Mouse (Mus musculus): Measurements from ENCODE around the gene Arpc1a. TPM values are rescaled to one million over a fixed set of nuclear protein-coding genes. Genes with fewer than 3 reads are reported as not detected.
"Not testable (repeated sequence)": the region's sequence is repeated elsewhere in the genome, so short reads cannot be mapped to it uniquely, and the experiment has no call there.

The Arpc1a gene
- polyA plus RNA-seq, 1 experiment from 2014 or later, result 259 TPM

DNA sequence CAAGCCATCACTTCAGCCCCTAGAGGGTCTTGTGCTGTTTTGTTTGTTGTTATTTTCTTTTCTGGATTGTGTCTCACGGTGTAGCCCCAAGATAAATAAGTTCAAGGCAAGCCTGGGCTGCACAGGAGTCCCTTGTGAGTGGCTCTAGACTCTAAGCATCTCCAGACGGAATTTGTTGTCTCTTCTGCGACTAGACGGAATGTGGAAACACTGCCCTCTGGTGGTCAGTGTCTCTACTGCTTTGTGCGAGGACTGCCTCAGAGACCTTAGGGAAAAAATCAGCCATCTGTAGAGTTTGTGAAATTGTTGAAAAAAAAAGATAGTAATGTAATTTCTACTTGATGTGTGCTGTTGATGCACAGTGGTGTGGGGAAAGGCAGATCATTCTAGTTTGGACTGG lies 13.9 kb upstream of the Arpc1a start:
- Histone ChIP-seq H3K36me3 (ENCODE audit: control insufficient read depth, insufficient read depth) (no peaks in the 10 kb centered on the region), H3K9me3 (ENCODE audit: control insufficient read depth, low read length) (no peaks in the 10 kb centered on the region), H3K4me1 (replicated peaks; ENCODE audit: control insufficient read depth, insufficient read depth, low read length) (no peaks in the 10 kb centered on the region), H3K27me3 (replicated peaks; ENCODE audit: control insufficient read depth, insufficient read depth, low read length) (no peaks in the 10 kb centered on the region), H3K4me3 (replicated peaks; ENCODE audit: low read length) (no peak overlapping the region), H3K4me2 (ENCODE audit: low read length) (no peak overlapping the region), H3K27ac (ENCODE audit: low read length) (no peak overlapping the region), H3K9ac (replicated peaks; ENCODE audit: low read depth, low read length) (no peak overlapping the region)
- 2% methylated on average over 5 of the region's 5 CpGs for WGBS
- ATAC-seq, result peak; percentile 59; the same call in 1 of the 2 replicates

DNA sequence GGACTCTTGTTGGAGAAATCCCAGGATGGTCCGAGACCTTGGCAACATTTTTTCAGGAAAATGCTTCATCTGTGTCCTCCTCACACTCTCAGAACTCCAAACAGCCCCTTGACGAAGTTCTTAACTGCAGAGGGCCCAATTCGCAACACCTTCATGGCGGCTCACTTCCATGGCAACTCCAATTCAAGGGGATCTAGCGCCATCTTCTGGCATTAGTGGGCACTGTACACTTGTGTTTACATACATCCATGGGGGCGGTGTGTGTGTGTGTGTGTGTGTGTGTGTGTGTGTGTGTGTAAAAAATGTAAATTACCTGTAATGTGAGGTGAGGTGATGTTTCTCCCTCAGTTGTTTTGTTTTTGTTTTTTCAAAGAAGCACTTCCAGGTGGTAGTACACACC lies 12.3 kb upstream of the Arpc1a start:
- ATAC-seq, result no peak
- 52% methylated on average over 6 of the region's 6 CpGs for WGBS
- H3K27ac ChIP-seq (ENCODE audit: low read length), result no peak overlapping the region
- no peaks in the 10 kb centered on the region for H3K4me1 ChIP-seq (replicated peaks; ENCODE audit: control insufficient read depth, insufficient read depth, low read length)
- H3K9ac ChIP-seq (replicated peaks; ENCODE audit: low read depth, low read length), result no peak overlapping the region
- H3K9me3 ChIP-seq (ENCODE audit: control insufficient read depth, low read length), result no peaks in the 10 kb centered on the region
- no peak overlapping the region for H3K4me3 ChIP-seq (replicated peaks; ENCODE audit: low read length)
- no peaks in the 10 kb centered on the region for H3K27me3 ChIP-seq (replicated peaks; ENCODE audit: control insufficient read depth, insufficient read depth, low read length)
- no peaks in the 10 kb centered on the region for H3K36me3 ChIP-seq (ENCODE audit: control insufficient read depth, insufficient read depth)
- H3K4me2 ChIP-seq (ENCODE audit: low read length), result no peak overlapping the region

DNA sequence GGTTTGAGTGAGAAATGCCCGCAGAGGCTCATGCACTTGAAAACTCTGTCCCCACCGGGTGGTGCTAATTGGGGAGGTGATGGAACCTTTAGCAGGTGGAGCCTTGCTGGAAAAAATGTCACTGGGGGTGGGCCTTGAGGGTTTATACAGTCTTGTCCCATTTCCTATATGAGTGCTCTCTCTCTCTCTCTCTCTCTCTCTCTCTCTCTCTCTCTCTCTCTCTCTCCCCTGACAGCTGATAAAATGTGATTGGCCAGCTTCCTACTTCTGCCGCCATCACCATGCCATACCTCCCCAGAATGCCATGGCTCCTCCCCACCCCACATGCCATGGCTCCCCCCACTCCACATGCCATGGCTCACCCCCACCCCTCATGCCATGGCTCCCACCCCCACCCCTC lies 8.5 kb upstream of the Arpc1a start:
- no peaks in the 10 kb centered on the region for H3K27me3 ChIP-seq (replicated peaks; ENCODE audit: control insufficient read depth, insufficient read depth, low read length)
- no peak overlapping the region for H3K9ac ChIP-seq (replicated peaks; ENCODE audit: low read depth, low read length)
- no peak overlapping the region for H3K4me2 ChIP-seq (ENCODE audit: low read length)
- no peak for ATAC-seq
- no peak overlapping the region for H3K27ac ChIP-seq (ENCODE audit: low read length)
- H3K36me3 ChIP-seq (ENCODE audit: control insufficient read depth, insufficient read depth), result no peaks in the 10 kb centered on the region
- H3K4me1 ChIP-seq (replicated peaks; ENCODE audit: control insufficient read depth, insufficient read depth, low read length), result no peaks in the 10 kb centered on the region
- H3K4me3 ChIP-seq (replicated peaks; ENCODE audit: low read length), result no peak overlapping the region
- H3K9me3 ChIP-seq (ENCODE audit: control insufficient read depth, low read length), result no peaks in the 10 kb centered on the region
- 70% methylated on average over 3 of the region's 3 CpGs for WGBS

DNA sequence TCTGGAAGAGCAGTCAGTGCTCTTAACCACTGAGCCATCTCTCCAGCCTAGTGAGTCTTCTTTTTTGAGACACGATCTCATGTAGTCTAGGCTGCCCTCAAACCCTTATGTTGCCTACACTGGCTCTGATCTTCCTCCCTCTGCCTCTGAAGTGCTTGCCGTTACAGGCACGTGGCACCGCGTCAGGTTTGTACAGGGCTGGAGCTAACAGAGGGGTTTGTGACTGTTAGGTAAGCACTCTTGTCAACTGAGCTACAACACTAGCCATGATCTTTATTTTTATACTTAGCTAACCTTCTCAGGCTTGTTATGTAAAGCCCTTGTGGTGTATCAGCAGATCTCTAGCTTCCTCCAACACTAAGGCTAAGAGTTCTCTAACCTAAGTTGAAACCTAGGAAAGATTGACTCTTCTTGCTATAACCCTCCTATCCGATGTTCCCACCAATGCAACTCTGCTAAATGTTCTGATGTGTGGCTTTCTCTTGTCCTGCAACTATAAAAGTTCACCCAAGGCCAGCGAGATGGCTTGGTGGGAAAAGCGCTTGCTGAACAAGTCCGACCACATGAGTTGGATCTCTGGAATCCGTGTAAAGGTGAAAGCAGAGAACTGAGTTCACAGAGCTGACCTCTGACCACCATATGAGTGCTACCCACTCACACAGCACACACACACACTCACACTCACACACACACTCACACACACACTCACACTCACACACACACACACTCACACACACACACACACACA lies 1.6 kb upstream of the Arpc1a start:
- H3K4me2 ChIP-seq (ENCODE audit: low read length), result no peak overlapping the region
- H3K4me3 ChIP-seq (replicated peaks; ENCODE audit: low read length), result no peak overlapping the region
- peaks cover 10% of the 10 kb centered on the region for H3K4me1 ChIP-seq (replicated peaks; ENCODE audit: control insufficient read depth, insufficient read depth, low read length)
- no peaks in the 10 kb centered on the region for H3K36me3 ChIP-seq (ENCODE audit: control insufficient read depth, insufficient read depth)
- ATAC-seq, result no peak
- 94% methylated on average over 10 of the region's 10 CpGs for WGBS
- no peaks in the 10 kb centered on the region for H3K9me3 ChIP-seq (ENCODE audit: control insufficient read depth, low read length)
- H3K27me3 ChIP-seq (replicated peaks; ENCODE audit: control insufficient read depth, insufficient read depth, low read length), result no peaks in the 10 kb centered on the region
- no peak overlapping the region for H3K27ac ChIP-seq (ENCODE audit: low read length)
- no peak overlapping the region for H3K9ac ChIP-seq (replicated peaks; ENCODE audit: low read depth, low read length)

DNA sequence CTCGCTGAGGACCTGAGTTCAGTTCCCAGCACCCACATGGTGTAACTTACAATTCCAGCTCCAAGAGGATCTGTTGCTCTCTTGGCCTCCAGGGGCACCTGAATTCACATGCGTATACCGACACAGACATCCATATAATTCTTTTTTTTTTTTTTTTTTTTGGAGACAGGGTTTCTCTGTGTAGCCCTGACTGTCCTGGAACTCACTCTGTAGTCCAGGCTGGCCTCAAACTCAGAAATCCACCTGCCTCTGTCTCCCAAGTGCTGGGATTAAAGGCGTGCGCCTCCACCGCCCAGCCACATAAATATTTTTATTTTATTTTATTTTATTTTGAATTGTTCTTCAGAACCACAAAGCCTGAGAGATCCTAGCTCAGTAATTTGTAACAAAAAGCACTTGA lies 429 bp upstream of the Arpc1a start:
- peak overlapping the region; percentile 96 for H3K4me3 ChIP-seq (replicated peaks; ENCODE audit: low read length)
- H3K27me3 ChIP-seq (replicated peaks; ENCODE audit: control insufficient read depth, insufficient read depth, low read length); H3K36me3 ChIP-seq (ENCODE audit: control insufficient read depth, insufficient read depth); H3K4me1 ChIP-seq (replicated peaks; ENCODE audit: control insufficient read depth, insufficient read depth, low read length); H3K9me3 ChIP-seq (ENCODE audit: control insufficient read depth, low read length): not testable (repeated sequence)
- H3K9ac ChIP-seq (replicated peaks; ENCODE audit: low read depth, low read length), result peak overlapping the region; percentile 95
- WGBS, result 56% methylated on average over 6 of the region's 6 CpGs
- ATAC-seq, result peak; percentile 8
- peak overlapping the region; percentile 89 for H3K27ac ChIP-seq (ENCODE audit: low read length)
- peak overlapping the region; percentile 90 for H3K4me2 ChIP-seq (ENCODE audit: low read length)

DNA sequence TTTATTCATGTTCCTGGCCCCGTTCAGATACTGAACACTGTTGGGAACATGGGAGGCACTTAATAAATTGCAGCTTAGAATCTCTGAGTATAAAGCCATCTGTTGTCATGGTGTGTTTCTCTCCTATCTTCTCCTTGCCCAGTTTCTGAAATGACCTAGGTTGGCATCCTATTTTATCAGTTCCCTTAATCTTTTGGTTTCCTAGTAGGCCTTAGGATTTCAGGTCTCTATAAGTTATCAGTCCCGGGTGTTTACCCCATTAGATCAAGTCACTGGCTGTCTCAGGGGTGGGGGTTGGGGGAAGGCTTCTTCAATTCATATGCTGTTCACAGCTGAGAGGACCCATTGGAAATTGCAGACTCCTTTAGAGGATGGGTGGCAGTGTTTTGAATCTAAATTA lies 1.2 kb downstream of the Arpc1a start:
- Histone ChIP-seq H3K36me3 (ENCODE audit: control insufficient read depth, insufficient read depth) (no peaks in the 10 kb centered on the region), H3K9me3 (ENCODE audit: control insufficient read depth, low read length) (no peaks in the 10 kb centered on the region), H3K27ac (ENCODE audit: low read length) (no peak overlapping the region), H3K4me2 (ENCODE audit: low read length) (peak overlapping the region; percentile 90), H3K4me3 (replicated peaks; ENCODE audit: low read length) (peak overlapping the region; percentile 96), H3K9ac (replicated peaks; ENCODE audit: low read depth, low read length) (peak overlapping the region; percentile 95), H3K4me1 (replicated peaks; ENCODE audit: control insufficient read depth, insufficient read depth, low read length) (peaks cover 10% of the 10 kb centered on the region), H3K27me3 (replicated peaks; ENCODE audit: control insufficient read depth, insufficient read depth, low read length) (no peaks in the 10 kb centered on the region)
- 74% methylated on average over 2 of the region's 2 CpGs for WGBS
- no peak for ATAC-seq

DNA sequence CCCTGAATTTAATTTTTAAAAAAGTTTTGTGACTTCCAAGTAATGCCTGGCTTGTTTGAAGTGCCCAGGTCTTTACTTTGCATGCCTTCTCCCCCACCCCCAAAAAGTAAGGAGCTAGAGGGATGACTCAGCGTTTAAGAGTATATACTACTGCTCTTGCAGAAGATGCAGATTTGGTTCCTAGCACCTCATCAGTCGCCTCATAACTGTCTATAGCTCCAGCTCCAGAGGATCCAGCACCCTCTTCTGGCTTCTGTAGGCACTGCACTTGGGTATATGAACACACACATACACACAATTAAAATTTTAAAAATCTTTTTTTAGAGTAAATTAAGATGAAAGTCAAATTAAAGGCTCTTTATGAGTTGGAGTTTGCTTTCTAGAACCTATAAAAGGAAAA lies 4.6 kb downstream of the Arpc1a start:
- H3K4me3 ChIP-seq (replicated peaks; ENCODE audit: low read length), result no peak overlapping the region
- no peak overlapping the region for H3K4me2 ChIP-seq (ENCODE audit: low read length)
- no peak overlapping the region for H3K27ac ChIP-seq (ENCODE audit: low read length)
- WGBS, result 96% methylated on average over 2 of the region's 2 CpGs
- H3K9me3 ChIP-seq (ENCODE audit: control insufficient read depth, low read length), result no peaks in the 10 kb centered on the region
- no peaks in the 10 kb centered on the region for H3K27me3 ChIP-seq (replicated peaks; ENCODE audit: control insufficient read depth, insufficient read depth, low read length)
- no peak for ATAC-seq
- H3K36me3 ChIP-seq (ENCODE audit: control insufficient read depth, insufficient read depth), result peaks cover 7% of the 10 kb centered on the region
- peaks cover 10% of the 10 kb centered on the region for H3K4me1 ChIP-seq (replicated peaks; ENCODE audit: control insufficient read depth, insufficient read depth, low read length)
- no peak overlapping the region for H3K9ac ChIP-seq (replicated peaks; ENCODE audit: low read depth, low read length)

DNA sequence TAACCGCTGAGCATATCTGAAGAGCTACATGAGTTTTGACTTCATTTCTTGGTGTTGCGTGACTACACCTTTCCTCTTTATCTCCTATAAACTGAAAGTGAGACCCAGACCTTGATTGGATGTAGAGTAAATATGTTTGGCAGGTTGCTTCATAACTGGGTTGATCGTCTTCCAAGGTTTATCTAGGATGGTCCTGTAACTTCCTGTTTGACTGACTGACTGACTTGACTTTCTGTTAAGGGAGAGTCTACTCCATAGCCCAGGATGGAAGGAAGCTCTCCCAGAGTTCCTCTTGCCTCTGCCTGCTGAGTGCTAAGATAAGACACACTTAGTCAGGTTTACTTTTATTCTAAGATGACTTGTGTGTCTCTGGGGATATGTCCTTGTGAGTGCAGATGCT lies 6.2 kb downstream of the Arpc1a start:
- H3K36me3 ChIP-seq (ENCODE audit: control insufficient read depth, insufficient read depth), result peaks cover 17% of the 10 kb centered on the region
- no peaks in the 10 kb centered on the region for H3K27me3 ChIP-seq (replicated peaks; ENCODE audit: control insufficient read depth, insufficient read depth, low read length)
- no peak overlapping the region for H3K9ac ChIP-seq (replicated peaks; ENCODE audit: low read depth, low read length)
- H3K4me1 ChIP-seq (replicated peaks; ENCODE audit: control insufficient read depth, insufficient read depth, low read length), result peaks cover 3% of the 10 kb centered on the region
- no peak overlapping the region for H3K27ac ChIP-seq (ENCODE audit: low read length)
- H3K9me3 ChIP-seq (ENCODE audit: control insufficient read depth, low read length), result no peaks in the 10 kb centered on the region
- 97% methylated on average over 3 of the region's 3 CpGs for WGBS
- ATAC-seq, result no peak
- H3K4me2 ChIP-seq (ENCODE audit: low read length), result no peak overlapping the region
- no peak overlapping the region for H3K4me3 ChIP-seq (replicated peaks; ENCODE audit: low read length)

DNA sequence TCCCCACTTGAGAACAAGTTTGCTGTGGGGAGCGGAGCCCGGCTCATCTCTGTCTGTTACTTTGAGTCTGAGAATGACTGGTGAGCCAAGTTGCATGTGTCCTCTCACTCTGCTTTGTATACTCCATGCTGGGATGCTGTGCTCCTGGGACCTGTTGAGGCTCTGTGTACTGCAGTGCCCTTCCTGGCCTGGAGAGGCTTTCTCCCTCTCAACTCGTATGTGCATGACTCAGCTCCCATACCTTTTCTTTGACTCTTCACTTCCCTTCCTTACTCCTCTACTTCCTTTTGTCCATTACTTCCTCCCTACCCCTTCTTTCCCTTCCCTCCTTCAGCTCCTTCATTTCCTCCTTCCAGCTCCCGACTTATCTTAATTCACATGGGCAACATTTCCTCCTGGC lies 12.6 kb downstream of the Arpc1a start:
- no peaks in the 10 kb centered on the region for H3K4me1 ChIP-seq (replicated peaks; ENCODE audit: control insufficient read depth, insufficient read depth, low read length)
- no peaks in the 10 kb centered on the region for H3K9me3 ChIP-seq (ENCODE audit: control insufficient read depth, low read length)
- ATAC-seq, result no peak
- no peaks in the 10 kb centered on the region for H3K27me3 ChIP-seq (replicated peaks; ENCODE audit: control insufficient read depth, insufficient read depth, low read length)
- H3K27ac ChIP-seq (ENCODE audit: low read length), result no peak overlapping the region
- no peak overlapping the region for H3K9ac ChIP-seq (replicated peaks; ENCODE audit: low read depth, low read length)
- H3K36me3 ChIP-seq (ENCODE audit: control insufficient read depth, insufficient read depth), result peaks cover 43% of the 10 kb centered on the region
- WGBS, result 90% methylated on average over 4 of the region's 4 CpGs
- no peak overlapping the region for H3K4me3 ChIP-seq (replicated peaks; ENCODE audit: low read length)
- H3K4me2 ChIP-seq (ENCODE audit: low read length), result no peak overlapping the region

DNA sequence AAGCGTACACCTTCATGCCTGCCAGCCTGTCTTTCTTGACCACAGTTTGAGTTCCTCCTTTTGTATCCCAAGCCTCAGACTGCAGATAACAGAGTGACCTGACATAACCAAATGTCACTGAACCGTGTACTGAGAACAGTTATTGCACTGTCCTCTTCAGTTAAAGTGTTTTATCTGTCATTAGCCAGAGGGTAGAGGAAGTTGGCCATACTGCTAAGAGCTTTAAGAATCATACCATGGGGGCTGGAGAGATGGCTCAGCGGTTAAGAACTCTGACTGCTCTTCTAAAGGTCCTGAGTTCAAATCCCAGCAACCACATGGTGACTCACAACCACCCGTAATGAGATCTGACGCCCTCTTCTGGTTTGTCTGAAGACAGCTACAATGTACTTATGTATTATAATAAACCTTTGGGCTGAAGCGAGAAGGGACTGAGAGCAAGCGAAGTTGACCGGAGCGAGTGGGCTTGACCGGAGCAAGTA lies 14.8 kb downstream of the Arpc1a start:
- Histone ChIP-seq H3K4me2 (ENCODE audit: low read length) (no peak overlapping the region), H3K9me3 (ENCODE audit: control insufficient read depth, low read length) (no peaks in the 10 kb centered on the region), H3K4me1 (replicated peaks; ENCODE audit: control insufficient read depth, insufficient read depth, low read length) (no peaks in the 10 kb centered on the region), H3K36me3 (ENCODE audit: control insufficient read depth, insufficient read depth) (peaks cover 46% of the 10 kb centered on the region), H3K27me3 (replicated peaks; ENCODE audit: control insufficient read depth, insufficient read depth, low read length) (no peaks in the 10 kb centered on the region), H3K9ac (replicated peaks; ENCODE audit: low read depth, low read length) (no peak overlapping the region), H3K4me3 (replicated peaks; ENCODE audit: low read length) (no peak overlapping the region), H3K27ac (ENCODE audit: low read length) (no peak overlapping the region)
- ATAC-seq, result no peak
- WGBS, result 95% methylated on average over 10 of the region's 10 CpGs

All from forebrain, embryonic 16.5 days (tissue).